Mouse (Mus musculus): Measurements from ENCODE around the gene Jchain.

DNA sequence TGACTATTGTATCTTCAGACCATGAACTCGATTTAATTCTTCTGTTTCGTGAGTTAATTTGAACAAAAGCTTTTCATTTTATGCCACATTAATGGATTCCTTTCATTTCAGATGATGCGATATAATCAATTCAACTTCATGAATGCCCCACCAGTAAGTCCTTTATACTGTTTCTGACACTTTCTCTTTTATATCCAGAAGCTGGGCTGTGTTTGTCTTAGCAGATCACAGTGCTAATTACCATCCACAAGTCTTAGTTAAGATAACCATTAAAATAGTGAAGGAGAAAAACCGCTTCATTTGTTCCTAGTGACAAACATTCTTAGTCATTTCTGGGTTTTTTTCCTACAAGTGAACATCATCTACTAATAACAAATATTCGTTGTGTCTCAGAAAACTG, 36.6 kb downstream of the Jchain start:
- TF ChIP-seq TBP (conservative IDR thresholded peaks at IDR 0.05; ENCODE audit: low read depth, low read length) (no peak), POLR2A (IDR thresholded peaks at IDR 0.05; ENCODE audit: low read depth, low read length) (no peak), CTCF (conservative IDR thresholded peaks at IDR 0.05 in 1 of 2, IDR thresholded peaks at IDR 0.05 in 1 of 2; ENCODE audit: low read depth in 2 of 2, low read length in 2 of 2) (no peak), ZMIZ1 (IDR thresholded peaks at IDR 0.05; ENCODE audit: low read depth, low read length) (no peak), EP300 (IDR thresholded peaks at IDR 0.05; ENCODE audit: low read length) (no peak)

Data from CH12.LX (cell line).